Mouse (Mus musculus) testis, adult 2 months (tissue): ENCODE results near the gene Rabggtb.

Experiments
- CTCF ChIP-seq: fragments of 200-500 bp; IDR thresholded peaks from 2 replicates; pipeline ENCODE4 v1.5.1; 2012; ENCODE audit warnings: low read depth, mild to moderate bottlenecking, inconsistent platforms, low read length, moderate library complexity; ENCODE audit not compliant: control insufficient read depth, insufficient read depth, insufficient replicate concordance
- POLR2A ChIP-seq: fragments of 200-500 bp; IDR thresholded peaks from 2 replicates; pipeline ENCODE4 v1.6.1; 2012; ENCODE audit warnings: low read depth, mild to moderate bottlenecking, inconsistent platforms, low read length, moderate library complexity; ENCODE audit not compliant: control insufficient read depth

GRCm38 (mm10) chr3:153906136-153906871 lies 6.5 kb downstream of the Rabggtb start, which contains the start of gene Msh4:
- TF ChIP-seq CTCF (no peak), POLR2A (no peak)
